Mouse (Mus musculus) testis, adult 2 months (tissue): Measurements from ENCODE around the gene Hdac11.
"Not testable (repeated sequence)": the region's sequence is repeated elsewhere in the genome, so short reads cannot be mapped to it uniquely, and the experiment has no call there.

Experiments
- CTCF ChIP-seq: fragments of 200-500 bp; IDR thresholded peaks from 2 replicates; pipeline ENCODE4 v1.5.1; 2012; ENCODE audit warnings: low read depth, mild to moderate bottlenecking, inconsistent platforms, low read length, moderate library complexity; ENCODE audit not compliant: control insufficient read depth, insufficient read depth, insufficient replicate concordance
- POLR2A ChIP-seq: fragments of 200-500 bp; IDR thresholded peaks from 2 replicates; pipeline ENCODE4 v1.6.1; 2012; ENCODE audit warnings: low read depth, mild to moderate bottlenecking, inconsistent platforms, low read length, moderate library complexity; ENCODE audit not compliant: control insufficient read depth

DNA sequence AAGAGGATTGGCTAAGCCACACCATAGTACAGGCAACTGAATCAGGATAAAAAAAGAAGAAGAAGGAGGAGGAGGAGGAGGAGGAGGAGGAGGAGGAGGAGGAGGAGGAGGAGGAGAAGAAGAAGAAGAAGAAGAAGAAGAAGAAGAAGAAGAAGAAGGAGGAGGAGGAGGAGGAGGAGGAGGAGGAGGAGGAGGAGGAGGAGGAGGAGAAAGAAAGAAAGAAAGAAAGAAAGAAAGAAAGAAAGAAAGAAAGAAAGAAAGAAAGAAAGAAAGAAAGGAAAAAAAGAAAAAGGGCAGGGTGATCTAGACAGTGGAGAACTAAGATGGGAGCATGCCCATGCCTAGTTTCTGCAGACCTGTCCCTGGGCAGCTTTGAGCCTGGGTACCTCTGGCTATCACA lies 55.7 kb downstream of the Hdac11 start, which contains the start of gene Fbln2:
- not testable (repeated sequence) for TF ChIP-seq POLR2A, CTCF
